8 mouse cellular contexts compared by ENCODE assay signal in the genomic region with DNA sequence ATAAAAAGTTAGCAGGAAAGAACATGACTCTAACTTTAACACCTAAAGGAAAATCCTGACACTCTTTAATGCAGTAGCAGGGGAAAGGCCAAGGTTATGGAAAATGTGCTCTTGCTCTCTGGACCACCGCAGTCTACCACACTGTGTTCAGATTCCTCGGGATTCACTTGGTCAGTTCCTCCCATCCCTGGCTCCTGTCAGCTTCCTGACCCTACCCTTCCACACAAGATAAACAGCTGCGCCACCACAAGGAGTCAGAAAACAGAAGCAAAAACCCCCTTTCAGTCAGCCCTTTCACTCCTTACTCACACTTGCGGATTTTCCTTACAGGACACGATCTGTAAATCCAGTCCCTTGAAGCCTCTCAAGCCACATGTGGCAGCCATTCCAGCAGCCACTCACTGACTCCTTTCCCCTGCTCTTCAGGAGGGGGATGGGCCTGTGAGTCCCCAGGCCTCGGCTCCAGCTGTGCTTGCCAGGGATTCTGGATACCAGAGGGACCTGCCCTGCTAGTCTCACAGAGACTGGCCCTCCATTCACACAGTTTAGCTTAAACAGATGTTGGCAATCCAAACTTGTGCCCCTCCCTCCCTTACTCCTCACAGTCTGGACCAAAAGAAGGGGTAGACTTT.
A peak's percentile ranks its signal among the peaks of the same experiment; 100 is the strongest.
DNase-seq lines count a peak whose midpoint lies in the region; ATAC-seq and TF ChIP-seq lines count a peak whose summit lies in the region.

No protein-coding gene starts in this region.

- TF ChIP-seq EP300 in liver, postnatal 0 days (IDR thresholded peaks at IDR 0.05; ENCODE audit: low read depth) = no peak

- peak; percentile 77 for ATAC-seq in forebrain, embryonic 13.5 days
- 0 out of 2 replicates have a peak, but pooled peaks have one; percentile 58 for ATAC-seq in hindbrain, embryonic 12.5 days (ENCODE audit: low FRiP score)
- ATAC-seq in liver, postnatal 0 days = no peak
- ATAC-seq in stomach, embryonic 15.5 days (ENCODE audit: insufficient read depth, low FRiP score, low read depth) = peak; percentile 61; the same call in 1 of the 2 replicates

- no peak overlapping the region for H3K4me3 ChIP-seq in forebrain, embryonic 13.5 days
- no peak overlapping the region for H3K4me3 ChIP-seq in hindbrain, embryonic 12.5 days
- H3K4me3 ChIP-seq in liver, postnatal 0 days (ENCODE audit: low read depth, low read length) = no peak overlapping the region
- H3K4me3 ChIP-seq in stomach, embryonic 15.5 days (replicated peaks) = no peak overlapping the region

- H3K27ac ChIP-seq in forebrain, embryonic 13.5 days = peak overlapping the region; percentile 41
- H3K27ac ChIP-seq in hindbrain, embryonic 12.5 days = peak overlapping the region; percentile 35
- H3K27ac ChIP-seq in liver, postnatal 0 days (ENCODE audit: low read depth) = peak overlapping the region; percentile 48; the same call in 1 of the 2 replicates
- H3K27ac ChIP-seq in stomach, embryonic 15.5 days = peak overlapping the region; percentile 66

- peak; percentile 40 for DNase-seq in adrenal gland, adult 2 months
- no peak for DNase-seq in adrenal gland, postnatal 4 days (ENCODE audit: low spot score in 2 of 2)
- no peak for DNase-seq in liver, postnatal 0 days
- no peak for DNase-seq in right cerebral cortex, postnatal 36 days (ENCODE audit: low spot score in 2 of 2)
- DNase-seq in layer of hippocampus, adult 9-10 months (ENCODE audit: low spot score) = no peak

- TF ChIP-seq CTCF in liver, postnatal 0 days (IDR thresholded peaks at IDR 0.05; ENCODE audit: low read depth) = no peak

- H3K9ac ChIP-seq in forebrain, embryonic 13.5 days = peak overlapping the region; percentile 34; the same call in 1 of the 2 replicates
- H3K9ac ChIP-seq in hindbrain, embryonic 12.5 days = no peak overlapping the region
- H3K9ac ChIP-seq in liver, postnatal 0 days (replicated peaks) = no peak overlapping the region
- H3K9ac ChIP-seq in stomach, embryonic 15.5 days = no peak overlapping the region

- H3K9me3 ChIP-seq in forebrain, embryonic 13.5 days (replicated peaks) = no peaks in the 10 kb centered on the region
- H3K9me3 ChIP-seq in hindbrain, embryonic 12.5 days (replicated peaks) = no peaks in the 10 kb centered on the region
- no peaks in the 10 kb centered on the region for H3K9me3 ChIP-seq in liver, postnatal 0 days (ENCODE audit: low read length)
- H3K9me3 ChIP-seq in stomach, embryonic 15.5 days = no peaks in the 10 kb centered on the region

- no peaks in the 10 kb centered on the region for H3K36me3 ChIP-seq in forebrain, embryonic 13.5 days (ENCODE audit: poor library complexity, severe bottlenecking)
- no peaks in the 10 kb centered on the region for H3K36me3 ChIP-seq in hindbrain, embryonic 12.5 days
- no peaks in the 10 kb centered on the region for H3K36me3 ChIP-seq in liver, postnatal 0 days (replicated peaks; ENCODE audit: insufficient read depth, low read length)
- H3K36me3 ChIP-seq in stomach, embryonic 15.5 days = no peaks in the 10 kb centered on the region

- no peaks in the 10 kb centered on the region for H3K27me3 ChIP-seq in forebrain, embryonic 13.5 days
- no peaks in the 10 kb centered on the region for H3K27me3 ChIP-seq in hindbrain, embryonic 12.5 days
- no peaks in the 10 kb centered on the region for H3K27me3 ChIP-seq in liver, postnatal 0 days (ENCODE audit: insufficient read depth, low read length)
- H3K27me3 ChIP-seq in stomach, embryonic 15.5 days (replicated peaks) = no peaks in the 10 kb centered on the region

- 17% methylated on average over 6 of the region's 6 CpGs for WGBS in forebrain, embryonic 13.5 days
- 13% methylated on average over 6 of the region's 6 CpGs for WGBS in hindbrain, embryonic 12.5 days
- WGBS in liver, postnatal 0 days (ENCODE audit: insufficient replicate concordance) = 27% methylated on average over 6 of the region's 6 CpGs
- WGBS in stomach, embryonic 15.5 days = 16% methylated on average over 6 of the region's 6 CpGs

- peak overlapping the region; percentile 20; the same call in 1 of the 2 replicates for H3K4me2 ChIP-seq in forebrain, embryonic 13.5 days
- peak overlapping the region; percentile 21; the same call in 1 of the 2 replicates for H3K4me2 ChIP-seq in hindbrain, embryonic 12.5 days (replicated peaks)
- H3K4me2 ChIP-seq in liver, postnatal 0 days (ENCODE audit: low read depth, low read length) = no peak overlapping the region
- 0 out of 2 replicates have a peak overlapping the region, but pooled peaks have one; percentile 1 for H3K4me2 ChIP-seq in stomach, embryonic 15.5 days

- peaks cover 15% of the 10 kb centered on the region for H3K4me1 ChIP-seq in forebrain, embryonic 13.5 days
- H3K4me1 ChIP-seq in hindbrain, embryonic 12.5 days = peaks cover 15% of the 10 kb centered on the region
- H3K4me1 ChIP-seq in liver, postnatal 0 days (ENCODE audit: insufficient read depth) = peaks cover 6% of the 10 kb centered on the region; the same call in 1 of the 2 replicates
- peaks cover 17% of the 10 kb centered on the region for H3K4me1 ChIP-seq in stomach, embryonic 15.5 days
